Comparison of ENCODE assay signal across 8 mouse cellular contexts in the genomic region with DNA sequence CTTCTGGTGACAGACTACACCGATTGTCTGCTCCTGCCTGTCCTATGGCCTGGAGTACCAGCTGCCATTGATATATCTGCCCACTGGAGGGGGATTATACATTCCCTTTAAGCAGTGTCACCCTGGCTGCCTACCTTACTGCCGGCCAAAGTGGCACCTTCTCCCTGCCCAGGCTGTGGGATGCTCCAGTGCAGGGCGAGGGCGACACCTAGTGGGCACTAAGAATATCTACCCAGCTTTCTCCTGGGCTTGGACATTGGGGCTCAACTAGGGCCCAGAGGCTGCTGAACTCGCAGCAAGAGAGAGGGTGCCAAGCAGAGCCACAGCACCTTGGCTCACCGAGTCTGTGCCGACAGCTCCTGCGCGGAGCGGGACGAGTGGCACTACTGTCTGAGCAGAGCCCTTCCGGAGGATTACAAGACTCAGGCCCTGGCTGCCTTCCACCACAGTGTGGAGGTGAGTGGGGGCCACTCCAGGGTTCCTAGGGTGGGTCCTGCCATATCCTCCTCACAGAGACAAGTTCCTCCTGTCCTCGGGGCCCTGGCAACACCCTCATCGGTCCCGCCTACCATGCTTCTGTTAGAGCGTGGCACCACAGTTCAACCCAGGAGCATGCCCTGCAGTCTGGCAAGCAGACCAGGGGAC. TPM values are rescaled to one million over a fixed set of nuclear protein-coding genes. Genes with fewer than 3 reads are reported as not detected.
A peak's percentile ranks its signal among the peaks of the same experiment; 100 is the strongest.
DNase-seq lines count a peak whose midpoint lies in the region; ATAC-seq and TF ChIP-seq lines count a peak whose summit lies in the region.

No protein-coding gene starts in this region.

- TF ChIP-seq EP300 in heart, adult 2 months (IDR thresholded peaks at IDR 0.05; ENCODE audit: insufficient read depth, low read depth, low read length): peak; percentile 93

- H3K27ac ChIP-seq in embryonic facial prominence, embryonic 11.5 days (replicated peaks; ENCODE audit: low read depth, low read length): no peak overlapping the region
- H3K27ac ChIP-seq in heart, adult 2 months: no peak overlapping the region

- H3K36me3 ChIP-seq in embryonic facial prominence, embryonic 11.5 days (replicated peaks; ENCODE audit: control insufficient read depth, insufficient read depth, low read depth, low read length): no peaks in the 10 kb centered on the region
- H3K36me3 ChIP-seq in heart, adult 2 months (ENCODE audit: control insufficient read depth, insufficient read depth, low read length): 0 out of 2 replicates have a peak, but pooled peaks cover 2% of the 10 kb centered on the region

- no peak overlapping the region for H3K4me2 ChIP-seq in embryonic facial prominence, embryonic 11.5 days (ENCODE audit: low read depth, low read length)

- H3K27me3 ChIP-seq in embryonic facial prominence, embryonic 11.5 days (ENCODE audit: control insufficient read depth, insufficient read depth, low read length): no peaks in the 10 kb centered on the region
- H3K27me3 ChIP-seq in heart, adult 2 months (ENCODE audit: control insufficient read depth, insufficient read depth, low read length): no peaks in the 10 kb centered on the region

- no peaks in the 10 kb centered on the region for H3K79me2 ChIP-seq in heart, adult 2 months (replicated peaks; ENCODE audit: control insufficient read depth, insufficient read depth, low read length)

- 34% methylated on average over 16 of the region's 16 CpGs for WGBS in embryonic facial prominence, embryonic 11.5 days
- WGBS in heart, adult 2 months: 44% methylated on average over 16 of the region's 16 CpGs

- H3K9ac ChIP-seq in embryonic facial prominence, embryonic 11.5 days (replicated peaks; ENCODE audit: low read length): no peak overlapping the region
- H3K9ac ChIP-seq in heart, adult 2 months (ENCODE audit: low read depth, low read length): no peak overlapping the region

- TF ChIP-seq POLR2A in heart, adult 2 months (IDR thresholded peaks at IDR 0.05; ENCODE audit: insufficient read depth, low read depth, low read length): no peak

- peak; percentile 77 for DNase-seq in 416B (ENCODE audit: low read depth)
- peak; percentile 89 for DNase-seq in adrenal gland, postnatal 14 days
- DNase-seq in embryonic facial prominence, embryonic 11.5 days (ENCODE audit: low spot score): peak; percentile 78
- DNase-seq in heart, adult 2 months: peak; percentile 71 to 82
- DNase-seq in kidney, adult 8-10 months: peak; percentile 67 to 73
- DNase-seq in liver: peak; percentile 73
- peak; percentile 12 to 38 for DNase-seq in monocyte, adult 2 months (ENCODE audit: low read depth in 1 of 2, low spot score in 2 of 2)
- DNase-seq in spleen, postnatal 14 days (ENCODE audit: low spot score in 2 of 2): peak; percentile 29 to 58

- TF ChIP-seq CTCF in heart, adult 2 months (IDR thresholded peaks at IDR 0.05): peak; percentile 96

- ATAC-seq in embryonic facial prominence, embryonic 11.5 days (replicated peaks; ENCODE audit: insufficient number of reproducible peaks, low FRiP score, low TSS enrichment, low read depth): peak; percentile 53

- intact Hi-C loops in heart, adult 2 months (cut with DNase I): loop anchor here (1.0 to 10.0 kb wide), 6 partner anchors 52 to 290 kb away; a partner anchor contains a TSS

- no peak overlapping the region for H3K4me3 ChIP-seq in embryonic facial prominence, embryonic 11.5 days (ENCODE audit: low read depth, low read length)
- no peak overlapping the region for H3K4me3 ChIP-seq in heart, adult 2 months

- H3K4me1 ChIP-seq in embryonic facial prominence, embryonic 11.5 days (ENCODE audit: control insufficient read depth, insufficient read depth, low read length): no peaks in the 10 kb centered on the region
- H3K4me1 ChIP-seq in heart, adult 2 months (ENCODE audit: control insufficient read depth, insufficient read depth, low read length): peaks cover 9% of the 10 kb centered on the region

- H3K9me3 ChIP-seq in embryonic facial prominence, embryonic 11.5 days (replicated peaks; ENCODE audit: control insufficient read depth, low read length): no peaks in the 10 kb centered on the region

RNA-seq across cellular contexts. Expression of a gene that starts 23.9 kb away (rescaled TPM):
- total RNA-seq in adrenal gland, postnatal 14 days (2021): 35.9 and 42.7 TPM in 2 replicates
- polyA plus RNA-seq in embryonic facial prominence, embryonic 11.5 days (2014; fragmentation: Nextera tagmentation; extraction: Ambion mirVana): 16.2 and 18.5 TPM in 2 replicates
- total RNA-seq in heart, adult 2 months (2021): 10 to 100 TPM; 21.6 to 26.8 TPM
- 8.5 and 14.8 TPM in 2 replicates for polyA plus RNA-seq in heart, adult 2 months (2012; rRNA removed)

Comparison
In these comparisons a context has a peak if more than half of its experiments do, and no peak if none do; other contexts are left out.
1. DNase-seq: peak in every context shown above with its lines; median percentile 89 in adrenal gland, postnatal 14 days; 78 in embryonic facial prominence, embryonic 11.5 days; 77 in 416B; 76 in heart, adult 2 months; 73 in liver; 70 in kidney, adult 8-10 months; 44 in spleen, postnatal 14 days; 25 in monocyte, adult 2 months.